Mouse (Mus musculus) kidney, adult 2 months (tissue): ENCODE data around the gene Selp.

Source experiments
- CTCF ChIP-seq: fragments of 200-500 bp; conservative IDR thresholded peaks from 2 replicates; pipeline ENCODE4 v1.5.1; 2011; ENCODE audit warnings: low read depth, mild to moderate bottlenecking, control low read depth, low read length, moderate library complexity, mixed read lengths; ENCODE audit not compliant: insufficient read depth, insufficient read length
- POLR2A ChIP-seq: fragments of 200-500 bp; IDR thresholded peaks from one replicate; pipeline ENCODE4 v1.6.1; 2011; ENCODE audit warnings: low read depth, low read length, control low read depth

DNA sequence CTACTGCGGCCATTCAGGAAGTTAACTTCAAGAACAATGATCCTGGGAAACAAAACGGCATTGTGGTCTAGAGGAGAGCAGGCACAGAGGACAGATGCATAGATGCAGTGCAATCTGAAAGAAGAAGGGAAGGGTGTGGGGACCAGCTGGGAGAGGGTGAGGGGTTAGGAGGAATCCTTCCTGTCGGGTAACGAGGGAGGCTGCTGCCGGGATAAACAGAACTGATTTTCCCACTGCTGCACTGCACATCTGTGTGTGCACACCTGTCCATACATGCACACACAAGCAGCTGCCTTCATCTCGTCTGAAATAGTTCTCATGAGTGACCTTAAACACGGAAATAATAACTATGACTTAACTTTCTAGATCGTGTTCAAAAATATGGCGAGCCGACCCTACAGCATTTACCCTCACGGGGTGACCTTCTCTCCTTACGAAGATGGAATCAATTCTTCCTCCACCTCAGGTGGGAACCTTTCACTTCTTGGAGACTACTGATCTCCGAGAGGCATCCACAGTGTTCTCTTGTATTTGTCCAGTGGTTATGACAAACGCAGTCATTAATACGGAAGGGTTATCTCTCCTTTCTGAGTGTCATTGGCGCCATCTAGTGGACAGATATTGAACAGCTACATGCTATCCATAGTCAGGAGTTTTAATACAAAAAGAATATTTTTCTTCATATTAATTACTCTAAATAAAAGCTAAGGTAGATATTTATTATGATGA lies 69.2 kb downstream of the Selp start:
- TF ChIP-seq POLR2A (no peak), CTCF (peak; percentile 39)
